25 mouse cellular contexts compared by ENCODE assay signal in the genomic region with DNA sequence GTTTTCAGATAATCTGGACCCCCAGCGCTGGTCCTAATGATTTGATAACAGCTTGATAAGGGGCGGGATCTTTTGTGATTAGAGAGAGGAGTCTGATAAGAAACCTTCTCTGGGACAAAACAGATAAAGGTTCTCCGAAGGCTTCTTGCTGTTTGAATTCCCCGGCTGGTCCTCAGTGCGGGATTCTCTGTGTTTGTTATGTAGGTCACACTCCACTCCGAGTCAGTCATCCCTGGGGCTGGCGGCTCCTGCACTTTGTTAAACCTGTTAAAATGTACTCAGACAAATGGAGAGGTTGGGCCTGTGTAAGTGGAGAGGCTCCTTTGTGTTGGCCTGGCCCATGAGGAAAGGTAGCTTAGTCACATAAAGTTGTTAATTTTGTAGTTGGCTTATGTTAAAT.
A peak's percentile ranks its signal among the peaks of the same experiment; 100 is the strongest.
DNase-seq lines count a peak whose midpoint lies in the region; ATAC-seq lines count a peak whose summit lies in the region.
"Had no signal": no experiment of that assay in that cellular context is flagged by ENCODE, and none has a peak within 500 bp of the region (broad histone marks: within the 10 kb centered on the region; RNA-seq: fewer than 3 reads in every experiment).

No protein-coding gene starts in this region.

- no peak for ATAC-seq in heart, embryonic 12.5 days (ENCODE audit: insufficient number of reproducible peaks, low FRiP score)
- ATAC-seq: forebrain, embryonic 13.5 days; forebrain, embryonic 16.5 days; intestine, postnatal 0 days; Patski had no signal

- H3K4me3 ChIP-seq in heart, embryonic 12.5 days, result no peak overlapping the region
- H3K4me3 ChIP-seq: forebrain, embryonic 10.5 days; forebrain, embryonic 13.5 days; hindbrain, embryonic 12.5 days; hindbrain, embryonic 15.5 days had no signal

- H3K4me1 ChIP-seq in heart, embryonic 12.5 days (replicated peaks), result peaks cover 5% of the 10 kb centered on the region
- H3K4me1 ChIP-seq: hindbrain, embryonic 12.5 days; hindbrain, embryonic 15.5 days had no signal

- peak; percentile 57 for DNase-seq in heart, adult 11 months
- DNase-seq in heart, postnatal 10 days, result no peak
- no peak for DNase-seq in heart, adult 9 months (ENCODE audit: low spot score in 2 of 2)
- DNase-seq in kidney, postnatal 36 days, result peak; percentile 5 to 13
- DNase-seq in kidney, adult 18-20 months, result no peak
- DNase-seq in ZHBTc4 (ENCODE audit: low read depth, low spot score), result peak; percentile 25
- DNase-seq in ovary, adult 18-20 months (ENCODE audit: low spot score), result no peak
- DNase-seq: adrenal gland, adult 2 months; adrenal gland, postnatal 14 days; B cell, adult 2 months; cerebellum, adult 18-20 months; cerebellum, adult 9-10 months; cerebellum, postnatal 14 days; gastrocnemius, postnatal 10 days; gastrocnemius, postnatal 36 days; kidney, adult 9 months had no signal

- peak overlapping the region; percentile 43 for H3K4me2 ChIP-seq in heart, embryonic 12.5 days
- H3K4me2 ChIP-seq: forebrain, embryonic 13.5 days; hindbrain, embryonic 12.5 days; hindbrain, embryonic 15.5 days had no signal

- H3K27me3 ChIP-seq in heart, embryonic 12.5 days (replicated peaks), result no peaks in the 10 kb centered on the region
- H3K27me3 ChIP-seq: CH12.LX; forebrain, embryonic 13.5 days; hindbrain, embryonic 15.5 days; Patski had no signal

- no peak overlapping the region for H3K27ac ChIP-seq in heart, embryonic 12.5 days (ENCODE audit: poor library complexity, severe bottlenecking)
- H3K27ac ChIP-seq: forebrain, embryonic 10.5 days; forebrain, embryonic 13.5 days; hindbrain, embryonic 12.5 days; hindbrain, embryonic 15.5 days had no signal

- no peak overlapping the region for H3K9ac ChIP-seq in heart, embryonic 12.5 days
- H3K9ac ChIP-seq: forebrain, embryonic 13.5 days; hindbrain, embryonic 12.5 days; hindbrain, embryonic 15.5 days had no signal

- intact Hi-C loops in heart, postnatal 10 days (cut with DNase I), result no loop called here

- WGBS in heart, embryonic 12.5 days, result 10% methylated on average over 7 of the region's 7 CpGs

- H3K9me3 ChIP-seq in heart, embryonic 12.5 days (replicated peaks), result no peaks in the 10 kb centered on the region
- H3K9me3 ChIP-seq: forebrain, embryonic 10.5 days; forebrain, embryonic 13.5 days; hindbrain, embryonic 12.5 days; hindbrain, embryonic 15.5 days had no signal

- no peaks in the 10 kb centered on the region for H3K36me3 ChIP-seq in heart, embryonic 12.5 days
- H3K36me3 ChIP-seq: hindbrain, embryonic 12.5 days; hindbrain, embryonic 15.5 days had no signal

Comparison
In these comparisons a context has a peak if more than half of its experiments do, and no peak if none do; other contexts are left out.
1. DNase-seq: peak in heart, adult 11 months (single experiment), kidney, postnatal 36 days (2 of 2) and ZHBTc4 (single experiment); none in heart, postnatal 10 days (0 of 2), heart, adult 9 months (0 of 2), kidney, adult 18-20 months (single experiment) and ovary, adult 18-20 months (single experiment).